Mouse (Mus musculus): ENCODE data around the gene Afap1l2.

Gene Afap1l2

GRCm38 (mm10) chr19:56887879-56888278, 120.1 kb downstream of the Afap1l2 start:
- DNase-seq (ENCODE audit: low read depth), result no peak

DNA sequence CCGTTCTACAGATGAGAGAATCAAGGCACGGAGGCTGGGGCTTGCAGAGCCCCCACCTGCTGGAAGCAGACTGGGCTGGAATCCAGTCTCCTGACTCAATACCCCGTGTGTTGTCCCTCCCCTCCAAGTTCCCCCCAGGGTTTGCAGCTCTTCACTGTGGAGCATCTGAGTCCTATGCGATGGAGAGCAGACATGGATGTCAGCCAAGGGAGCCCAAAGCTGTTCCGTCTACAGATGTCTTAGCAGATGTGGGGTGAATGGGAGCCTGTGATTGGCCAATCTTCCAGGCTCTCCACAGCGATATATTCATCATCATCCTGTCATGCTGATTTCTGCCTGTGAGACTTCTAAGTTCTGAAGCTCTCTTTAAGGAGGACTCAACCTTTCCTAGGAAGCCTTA, 130.7 kb downstream of the Afap1l2 start:
- DNase-seq (ENCODE audit: low read depth), result no peak

DNA sequence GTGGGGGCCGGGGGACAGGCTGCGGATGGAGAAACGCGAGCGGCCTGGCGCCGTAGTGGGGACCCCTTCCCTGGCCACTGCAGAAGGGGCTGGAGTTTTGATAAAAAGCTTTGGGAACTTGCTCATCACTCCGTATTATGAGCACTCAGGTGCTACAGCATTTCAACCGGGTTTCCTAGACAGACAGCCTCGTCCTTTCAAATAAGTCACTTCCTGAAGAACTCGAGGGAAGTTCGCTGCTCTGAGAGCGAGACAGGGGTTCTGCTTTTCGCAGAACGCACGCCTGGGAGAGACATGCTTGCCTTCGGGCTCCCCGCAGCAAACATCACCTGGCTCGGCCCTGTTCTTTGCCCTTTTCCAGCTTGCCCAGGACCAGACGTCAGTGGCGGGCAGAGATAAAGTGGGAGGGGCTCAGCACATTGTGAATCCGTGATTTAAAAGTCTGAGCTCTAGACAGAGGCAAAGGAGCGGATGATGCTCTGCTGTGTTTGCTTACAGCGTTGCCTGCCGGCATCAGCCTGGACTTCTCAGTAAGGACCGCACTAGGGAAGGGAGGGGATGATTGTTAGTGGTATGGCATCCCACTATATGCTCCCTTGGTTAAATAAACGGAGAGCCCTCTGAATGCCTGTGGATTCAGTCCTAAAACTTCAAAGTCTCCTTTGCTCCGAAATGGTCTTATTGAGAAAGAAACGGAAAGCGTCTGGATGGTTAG, 133.3 kb downstream of the Afap1l2 start:
- no peak for DNase-seq (ENCODE audit: low read depth)

DNA sequence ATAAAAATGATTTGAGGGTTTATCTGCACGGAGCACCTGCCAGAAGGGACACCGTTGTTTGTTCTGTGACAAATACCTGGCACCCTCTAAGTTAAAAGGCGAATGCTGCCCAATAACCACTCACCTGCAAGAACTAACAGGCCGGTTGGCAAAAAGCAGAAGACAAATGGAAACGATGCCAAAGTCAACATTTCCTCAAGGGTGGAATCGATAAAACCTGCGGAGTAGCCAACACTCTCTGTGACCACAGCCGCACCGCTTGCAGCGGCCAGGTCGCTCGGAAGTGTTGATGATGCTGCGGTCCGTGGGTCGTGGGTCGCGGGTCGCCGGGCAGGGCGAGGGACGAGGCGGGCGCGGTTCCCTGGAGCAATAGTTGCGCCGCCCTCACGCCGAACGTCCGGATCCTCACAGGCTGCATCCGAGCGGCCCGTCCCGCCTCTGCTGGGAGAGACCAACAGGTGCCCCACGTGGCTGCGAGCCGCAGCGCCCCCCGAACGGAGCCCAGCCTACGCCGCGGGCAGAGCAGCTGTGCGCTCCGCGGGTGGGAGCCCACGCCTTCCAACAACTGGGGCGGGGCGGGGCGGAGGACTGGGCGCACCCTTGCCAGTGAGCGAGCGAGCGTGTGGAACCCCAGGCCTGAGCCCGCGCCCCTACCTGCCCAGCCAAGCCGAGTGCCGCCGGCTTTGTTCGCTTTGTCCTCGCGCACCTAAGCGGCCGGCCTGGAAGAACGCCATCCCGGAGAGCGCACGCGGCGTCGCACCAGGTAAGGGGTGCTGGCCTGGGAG, 134.0 kb downstream of the Afap1l2 start, which contains the start of gene Vwa2:
Gene Vwa2 (plus strand): TSS at position 434 of the 785 bp plus-strand sequence.
- DNase-seq (ENCODE audit: low read depth), result no peak

DNA sequence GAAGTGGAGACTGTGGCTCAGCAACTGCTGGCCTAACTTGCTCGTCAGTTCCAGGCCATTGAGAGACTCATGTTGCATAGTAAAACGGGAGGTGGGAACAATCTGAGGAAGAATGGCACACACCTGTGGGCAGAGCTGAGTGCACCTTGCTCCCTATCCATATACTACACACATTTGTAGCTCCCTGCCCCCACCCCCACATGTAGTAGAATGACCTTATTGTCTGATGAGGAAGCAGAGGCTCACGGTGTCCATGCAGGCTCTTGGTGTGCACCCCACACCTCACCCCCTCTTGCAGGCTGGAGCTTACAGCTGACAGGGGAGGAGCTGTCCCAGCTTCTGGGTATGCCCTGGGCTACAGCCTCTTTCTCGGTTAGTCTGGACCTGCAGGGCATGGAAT, 140.3 kb downstream of the Afap1l2 start:
- DNase-seq (ENCODE audit: low read depth), result no peak
